Mouse (Mus musculus): ENCODE data around the gene Tmem213. TPM values are rescaled to one million over a fixed set of nuclear protein-coding genes. Genes with fewer than 3 reads are reported as not detected.

The Tmem213 gene
- total and polyA plus RNA-seq, 2 experiments = not detected

- Histone ChIP-seq H3K36me3 (ENCODE audit: control insufficient read depth, insufficient read depth, low read length) (no peaks in the 10 kb centered on the region), H3K4me1 (ENCODE audit: control insufficient read depth, insufficient read depth, low read length) (peaks cover 19% of the 10 kb centered on the region), H3K79me2 (ENCODE audit: control insufficient read depth, insufficient read depth, low read length) (no peaks in the 10 kb centered on the region), H3K27ac (replicated peaks; ENCODE audit: insufficient read depth, low read depth, low read length) (peak overlapping the region; percentile 49), H3K27me3 (ENCODE audit: control insufficient read depth, insufficient read depth, low read length) (no peaks in the 10 kb centered on the region), H3K9ac (ENCODE audit: low read depth, low read length) (no peak overlapping the region), H3K4me3 (ENCODE audit: insufficient read depth, low read depth, low read length) (no peak overlapping the region)
- 20% methylated on average over 9 of the region's 9 CpGs for WGBS
- DNase-seq (ENCODE audit: extremely low read depth, low read depth, low spot score) = peak; percentile 58
- TF ChIP-seq POLR2A (IDR thresholded peaks at IDR 0.05; ENCODE audit: extremely low read depth, insufficient read depth, low read length) (no peak), CTCF (IDR thresholded peaks at IDR 0.05; ENCODE audit: low read depth, low read length) (no peak)
Observed at GRCm38 (mm10) chr6:38120681-38121371, 11.8 kb downstream of the Tmem213 start.

GRCm38 (mm10) chr6:38121843-38122242 is 12.8 kb downstream of the Tmem213 start:
- TF ChIP-seq CTCF (IDR thresholded peaks at IDR 0.05; ENCODE audit: low read depth, low read length) (no peak), POLR2A (IDR thresholded peaks at IDR 0.05; ENCODE audit: extremely low read depth, insufficient read depth, low read length) (no peak)
- WGBS = 50% methylated on average over 5 of the region's 5 CpGs
- H3K4me1 ChIP-seq (ENCODE audit: control insufficient read depth, insufficient read depth, low read length) = peaks cover 19% of the 10 kb centered on the region
- H3K36me3 ChIP-seq (ENCODE audit: control insufficient read depth, insufficient read depth, low read length) = no peaks in the 10 kb centered on the region
- no peaks in the 10 kb centered on the region for H3K27me3 ChIP-seq (ENCODE audit: control insufficient read depth, insufficient read depth, low read length)
- H3K4me3 ChIP-seq (ENCODE audit: insufficient read depth, low read depth, low read length) = no peak overlapping the region
- no peak overlapping the region for H3K27ac ChIP-seq (replicated peaks; ENCODE audit: insufficient read depth, low read depth, low read length)
- H3K9ac ChIP-seq (ENCODE audit: low read depth, low read length) = no peak overlapping the region
- no peak for DNase-seq (ENCODE audit: extremely low read depth, low read depth, low spot score)
- no peaks in the 10 kb centered on the region for H3K79me2 ChIP-seq (ENCODE audit: control insufficient read depth, insufficient read depth, low read length)

GRCm38 (mm10) chr6:38122791-38123190 is 13.7 kb downstream of the Tmem213 start:
- 29% methylated on average over 6 of the region's 6 CpGs for WGBS
- DNase-seq (ENCODE audit: extremely low read depth, low read depth, low spot score) = peak; percentile 54
- Histone ChIP-seq H3K36me3 (ENCODE audit: control insufficient read depth, insufficient read depth, low read length) (no peaks in the 10 kb centered on the region), H3K27ac (replicated peaks; ENCODE audit: insufficient read depth, low read depth, low read length) (no peak overlapping the region), H3K4me1 (ENCODE audit: control insufficient read depth, insufficient read depth, low read length) (peaks cover 19% of the 10 kb centered on the region), H3K9ac (ENCODE audit: low read depth, low read length) (no peak overlapping the region), H3K27me3 (ENCODE audit: control insufficient read depth, insufficient read depth, low read length) (no peaks in the 10 kb centered on the region), H3K4me3 (ENCODE audit: insufficient read depth, low read depth, low read length) (no peak overlapping the region), H3K79me2 (ENCODE audit: control insufficient read depth, insufficient read depth, low read length) (no peaks in the 10 kb centered on the region)
- TF ChIP-seq POLR2A (IDR thresholded peaks at IDR 0.05; ENCODE audit: extremely low read depth, insufficient read depth, low read length) = no peak
- TF ChIP-seq CTCF (IDR thresholded peaks at IDR 0.05; ENCODE audit: low read depth, low read length) = no peak

GRCm38 (mm10) chr6:38123471-38124206 is 14.6 kb downstream of the Tmem213 start:
- no peaks in the 10 kb centered on the region for H3K79me2 ChIP-seq (ENCODE audit: control insufficient read depth, insufficient read depth, low read length)
- H3K27me3 ChIP-seq (ENCODE audit: control insufficient read depth, insufficient read depth, low read length) = no peaks in the 10 kb centered on the region
- TF ChIP-seq CTCF (IDR thresholded peaks at IDR 0.05; ENCODE audit: low read depth, low read length) = no peak
- TF ChIP-seq POLR2A (IDR thresholded peaks at IDR 0.05; ENCODE audit: extremely low read depth, insufficient read depth, low read length) = no peak
- no peak overlapping the region for H3K9ac ChIP-seq (ENCODE audit: low read depth, low read length)
- no peak overlapping the region for H3K27ac ChIP-seq (replicated peaks; ENCODE audit: insufficient read depth, low read depth, low read length)
- WGBS = 69% methylated on average over 18 of the region's 18 CpGs
- no peak for DNase-seq (ENCODE audit: extremely low read depth, low read depth, low spot score)
- no peaks in the 10 kb centered on the region for H3K36me3 ChIP-seq (ENCODE audit: control insufficient read depth, insufficient read depth, low read length)
- H3K4me3 ChIP-seq (ENCODE audit: insufficient read depth, low read depth, low read length) = no peak overlapping the region
- peaks cover 19% of the 10 kb centered on the region for H3K4me1 ChIP-seq (ENCODE audit: control insufficient read depth, insufficient read depth, low read length)

GRCm38 (mm10) chr6:38124207-38124835 is 15.3 kb downstream of the Tmem213 start, which contains the start of gene Atp6v0a4:
TSS of gene Atp6v0a4 (minus strand) at chr6:38124586.
- Histone ChIP-seq H3K4me3 (ENCODE audit: insufficient read depth, low read depth, low read length) (no peak within 1 kb of the TSS), H3K79me2 (ENCODE audit: control insufficient read depth, insufficient read depth, low read length) (no peaks in the 10 kb centered on the region), H3K27ac (replicated peaks; ENCODE audit: insufficient read depth, low read depth, low read length) (peak within 1 kb of the TSS; percentile 14; the same call in 1 of the 2 replicates), H3K36me3 (ENCODE audit: control insufficient read depth, insufficient read depth, low read length) (no peaks in the 10 kb centered on the region), H3K27me3 (ENCODE audit: control insufficient read depth, insufficient read depth, low read length) (no peaks in the 10 kb centered on the region), H3K4me1 (ENCODE audit: control insufficient read depth, insufficient read depth, low read length) (peaks cover 19% of the 10 kb centered on the region), H3K9ac (ENCODE audit: low read depth, low read length) (no peak within 1 kb of the TSS)
- DNase-seq (ENCODE audit: extremely low read depth, low read depth, low spot score) = peak; percentile 60
- WGBS = 60% methylated on average over 7 of the region's 7 CpGs
- TF ChIP-seq CTCF (IDR thresholded peaks at IDR 0.05; ENCODE audit: low read depth, low read length) (no peak), POLR2A (IDR thresholded peaks at IDR 0.05; ENCODE audit: extremely low read depth, insufficient read depth, low read length) (no peak)
